In genomic region chr12:86950161-86950960, GRCm38 (mm10) we compare ENCODE assay signal across 8 mouse cellular contexts. TPM values are rescaled to one million over a fixed set of nuclear protein-coding genes. Genes with fewer than 3 reads are reported as not detected.
DNase-seq lines count a peak whose midpoint lies in the region; ATAC-seq lines count a peak whose summit lies in the region.

No protein-coding gene starts in this region.

- H3K4me1 ChIP-seq in heart, embryonic 14.5 days (ENCODE audit: control insufficient read depth in 2 of 2, insufficient read depth in 2 of 2, low read length in 2 of 2), result peaks cover 12 to 35% of the 10 kb centered on the region in 2 experiments
- peaks cover 51% of the 10 kb centered on the region for H3K4me1 ChIP-seq in forebrain, embryonic 12.5 days

- peak overlapping the region; percentile 43 for H3K4me2 ChIP-seq in heart, embryonic 14.5 days (ENCODE audit: low read length)
- H3K4me2 ChIP-seq in forebrain, embryonic 12.5 days, result peak overlapping the region; percentile 21

- peaks cover 29% of the 10 kb centered on the region for H3K36me3 ChIP-seq in heart, embryonic 14.5 days (ENCODE audit: control insufficient read depth, insufficient read depth, low read length)
- peaks cover 23% of the 10 kb centered on the region for H3K36me3 ChIP-seq in forebrain, embryonic 12.5 days (replicated peaks)

- no peak for ATAC-seq in heart, embryonic 14.5 days (ENCODE audit: insufficient number of reproducible peaks, insufficient read depth, low FRiP score, low read depth)
- ATAC-seq in CD4-positive, CD25-positive, alpha-beta regulatory T cell, adult 4 months, result peak; percentile 47
- ATAC-seq in forebrain, embryonic 12.5 days (ENCODE audit: low FRiP score), result no peak

- no peaks in the 10 kb centered on the region for H3K27me3 ChIP-seq in heart, embryonic 14.5 days (ENCODE audit: control insufficient read depth, insufficient read depth, low read length)
- no peaks in the 10 kb centered on the region for H3K27me3 ChIP-seq in forebrain, embryonic 12.5 days

- peak overlapping the region; percentile 52; the same call in 1 of the 2 replicates for H3K9ac ChIP-seq in heart, embryonic 14.5 days (ENCODE audit: low read length)
- 0 out of 2 replicates have a peak overlapping the region, but pooled peaks have one; percentile 5 for H3K9ac ChIP-seq in forebrain, embryonic 12.5 days

- intact Hi-C loops in heart, postnatal 10 days (cut with DNase I), result no loop called here

- WGBS in heart, embryonic 14.5 days, result 72% methylated on average over 16 of the region's 16 CpGs
- 67% methylated on average over 16 of the region's 16 CpGs for WGBS in forebrain, embryonic 12.5 days

- H3K4me3 ChIP-seq in heart, embryonic 14.5 days (ENCODE audit: control insufficient read depth in 1 of 2, insufficient read depth in 1 of 2, low read depth in 1 of 2, low read length in 2 of 2), result no peak overlapping the region
- no peak overlapping the region for H3K4me3 ChIP-seq in forebrain, embryonic 12.5 days (replicated peaks)

- no peaks in the 10 kb centered on the region for H3K9me3 ChIP-seq in heart, embryonic 14.5 days (ENCODE audit: control insufficient read depth, low read length)
- no peaks in the 10 kb centered on the region for H3K9me3 ChIP-seq in forebrain, embryonic 12.5 days

- 0 out of 4 replicates have a peak overlapping the region, but pooled peaks of 1 of the 2 experiments have one; percentile 21 for H3K27ac ChIP-seq in heart, embryonic 14.5 days (replicated peaks in 1 of 2; ENCODE audit: control insufficient read depth in 1 of 2, insufficient read depth in 1 of 2, low read depth in 2 of 2, low read length in 2 of 2)
- H3K27ac ChIP-seq in forebrain, embryonic 12.5 days, result peak overlapping the region; percentile 56

- no peak for DNase-seq in heart, postnatal 10 days
- DNase-seq in lung, postnatal 36 days, result peak; percentile 73
- DNase-seq in right cerebral cortex, postnatal 36 days (ENCODE audit: low spot score in 2 of 2), result no peak
- no peak for DNase-seq in c-Kit-positive CD71-positive TER-119-positive erythroid progenitor cells, embryonic 14.5 days (ENCODE audit: low spot score)
- no peak for DNase-seq in gastrocnemius, postnatal 10 days

RNA-seq across cellular contexts. Expression of gene Cipc, which starts 3.5 kb away (rescaled TPM):
- 26.6 and 27.1 TPM in 2 replicates for polyA plus RNA-seq in heart, embryonic 14.5 days (2014; fragmentation: Nextera tagmentation; extraction: Ambion mirVana)
- total RNA-seq in heart, postnatal 10 days (2021), result 10 to 100 TPM; 36.5 to 45.1 TPM
- 10 to 100 TPM; 20.0 to 29.3 TPM for polyA plus RNA-seq in CD4-positive, CD25-positive, alpha-beta regulatory T cell, adult 4 months (2017; shearing (Covaris generic))
- polyA plus RNA-seq in forebrain, embryonic 12.5 days (2016; fragmentation: Nextera tagmentation; extraction: Ambion mirVana), result 49.5 and 51.4 TPM in 2 replicates
- 10 to 100 TPM; 17.5 to 22.8 TPM for total RNA-seq in gastrocnemius, postnatal 10 days (2021)

RNA-seq across cellular contexts. Expression of gene Zdhhc22, which starts 39.9 kb away (rescaled TPM):
- polyA plus RNA-seq in heart, embryonic 14.5 days (2014; fragmentation: Nextera tagmentation; extraction: Ambion mirVana), result 0.09 TPM in 2 replicates
- not detected for total RNA-seq in heart, postnatal 10 days (2021)
- polyA plus RNA-seq in CD4-positive, CD25-positive, alpha-beta regulatory T cell, adult 4 months (2017; shearing (Covaris generic)), result under 1 TPM in 1 of 2 experiments, not detected in 1; 0.36 TPM
- polyA plus RNA-seq in forebrain, embryonic 12.5 days (2016; fragmentation: Nextera tagmentation; extraction: Ambion mirVana), result 1.1 and 1.6 TPM in 2 replicates
- not detected for total RNA-seq in gastrocnemius, postnatal 10 days (2021)
